Mouse (Mus musculus) adrenal gland, adult (tissue): Measurements from ENCODE around the gene Capn10.
A peak's percentile ranks its signal among the peaks of the same experiment; 100 is the strongest.

Experiments
- DNase-seq, 2 experiments: peaks; one replicate each; pipeline ENCODE4 v3.0.0; 2022 to 2023; ENCODE audit warnings: low spot score in 1 of 2; ENCODE audit not compliant: inconsistent age in 2 of 2

The Capn10 gene

GRCm38 (mm10) chr1:92934182-92934827, at the start of gene Capn10:
TSS of gene Capn10 (plus strand) at chr1:92934376.
- peak; percentile 95 to 99 for DNase-seq

DNA sequence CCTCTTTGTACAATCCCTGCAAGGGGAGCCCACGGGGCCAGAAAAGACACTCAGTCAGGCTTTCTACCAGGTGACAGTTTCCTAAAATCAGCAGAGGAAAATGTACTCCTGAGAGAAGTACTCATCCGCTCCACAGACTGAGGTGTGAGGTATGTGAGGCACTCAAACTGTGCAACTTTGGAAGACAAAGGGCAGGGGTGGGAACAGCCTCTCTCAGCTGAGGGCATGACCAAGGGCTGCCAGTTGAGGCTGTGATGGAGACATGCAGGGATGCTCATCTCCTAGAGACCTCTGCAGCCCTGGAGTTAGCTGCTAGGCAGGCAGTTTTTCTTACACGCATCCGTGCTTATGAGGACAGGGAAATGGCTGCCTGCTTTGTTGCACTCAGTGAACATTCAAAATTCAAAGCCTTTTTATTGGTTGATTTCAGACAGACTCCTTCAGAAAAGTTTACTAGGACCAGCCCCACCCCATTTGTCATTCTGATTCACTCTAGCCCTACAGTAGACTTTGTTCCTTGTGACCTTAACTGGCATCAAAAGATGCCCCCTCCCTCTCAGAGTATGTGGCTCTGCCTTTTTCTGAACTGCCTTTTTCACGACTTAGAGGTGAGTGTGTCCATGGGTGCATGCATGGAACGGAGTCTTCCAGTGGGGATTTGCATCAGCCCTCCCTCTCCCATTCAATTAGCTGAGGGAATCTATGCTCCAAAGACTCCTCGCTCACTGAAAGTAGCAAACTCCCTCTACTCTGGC, 45.1 kb upstream of the Capn10 start:
- no peak for DNase-seq

GRCm38 (mm10) chr1:92892791-92893190, 41.4 kb upstream of the Capn10 start:
- no peak for DNase-seq

GRCm38 (mm10) chr1:92893896-92894295, 40.3 kb upstream of the Capn10 start:
- DNase-seq, result peak in 1 of 2 experiments; percentile 42

- DNase-seq, result peak; percentile 79 to 92
These were observed 39.1 kb upstream of the Capn10 start for GRCm38 (mm10) chr1:92895089-92895488.

DNA sequence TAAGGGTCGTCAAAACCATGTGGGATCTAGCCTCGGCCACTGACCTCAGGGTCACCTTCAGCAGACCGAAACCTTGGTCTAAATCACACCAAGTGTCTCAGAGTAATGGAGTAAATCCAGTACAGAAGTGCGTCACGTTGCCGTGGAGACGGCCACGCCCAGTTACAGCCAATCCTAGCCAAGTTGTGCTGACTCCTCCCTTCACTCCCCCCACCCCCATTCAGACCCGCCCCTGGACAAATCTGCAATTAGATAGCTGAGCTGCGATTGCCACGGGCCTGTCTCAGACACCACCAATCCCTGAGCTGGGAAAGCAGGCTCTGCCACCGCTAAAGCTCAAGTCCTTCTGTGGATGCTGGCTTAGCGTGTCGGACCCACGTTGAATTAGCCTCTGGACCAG, 31.4 kb upstream of the Capn10 start, which contains the start of gene Ankmy1:
Gene Ankmy1 (minus strand): TSS at position 121 of the 400 bp plus-strand sequence.
- DNase-seq, result peak; percentile 73 to 85

DNA sequence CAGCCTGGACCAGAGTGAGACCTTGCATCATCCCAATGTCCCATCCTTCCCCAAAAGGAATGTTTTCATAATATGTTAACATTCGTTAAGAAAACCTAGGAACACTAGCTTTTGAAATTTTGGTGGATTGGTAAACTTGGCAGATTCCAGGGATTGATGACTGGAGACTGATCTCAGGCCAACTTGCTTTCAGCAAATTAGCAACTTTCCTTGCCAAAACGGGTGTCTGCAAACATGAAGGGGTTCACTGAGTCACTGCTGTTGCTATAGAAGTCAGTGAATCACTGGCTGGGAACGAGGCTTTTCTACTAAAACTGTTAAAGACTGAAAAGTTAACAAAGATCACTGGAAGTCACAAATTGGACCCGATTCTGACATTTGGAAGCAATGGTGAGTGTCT, 30.5 kb upstream of the Capn10 start:
- DNase-seq, result peak; percentile 28 to 82

GRCm38 (mm10) chr1:92905703-92906310, 28.4 kb upstream of the Capn10 start:
- DNase-seq, result peak; percentile 38 to 48

- peak; percentile 96 to 97 for DNase-seq
These were observed 27.2 kb upstream of the Capn10 start, which contains the start of gene Dusp28 for GRCm38 (mm10) chr1:92906779-92907631. TSS of gene Dusp28 (plus strand) at chr1:92906981.

DNA sequence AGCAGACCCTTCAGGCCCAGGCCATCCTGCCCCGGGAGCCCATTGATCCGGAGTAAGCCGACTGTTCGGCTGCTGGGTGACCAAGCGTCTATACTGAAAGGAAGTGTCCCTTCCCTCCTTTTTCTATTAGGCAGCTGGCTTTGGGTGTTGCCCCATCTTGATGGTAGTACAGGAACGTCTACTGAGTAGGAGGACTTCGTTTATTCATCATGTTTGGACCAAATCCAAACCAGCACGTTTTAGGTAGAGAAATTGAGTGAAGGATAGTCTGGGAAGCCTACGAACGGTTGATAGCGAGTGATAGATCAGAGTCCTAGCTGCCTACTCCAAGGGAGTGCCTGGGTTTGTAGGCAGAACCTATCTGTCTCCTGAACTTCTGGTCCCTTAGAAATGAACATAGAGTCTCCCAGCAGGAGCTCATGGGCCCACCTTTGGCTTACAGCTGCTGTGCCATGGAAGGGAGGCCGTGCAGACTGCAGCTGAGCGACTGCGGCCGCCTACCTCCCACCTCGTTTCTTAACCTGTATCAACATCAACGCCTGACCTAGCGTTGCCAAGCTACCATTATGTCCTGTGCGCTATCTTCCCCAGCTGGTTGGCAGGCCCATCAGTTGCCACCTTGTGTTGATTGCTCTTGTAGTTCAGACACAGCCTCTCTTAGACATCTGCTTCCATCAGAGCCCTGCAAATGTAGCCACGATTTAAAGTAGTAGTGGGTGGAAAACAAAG, 26.4 kb upstream of the Capn10 start:
- DNase-seq, result peak; percentile 19 to 43

GRCm38 (mm10) chr1:92908664-92909063, 25.5 kb upstream of the Capn10 start:
- peak in 1 of 2 experiments; percentile 38 for DNase-seq

- peak in 1 of 2 experiments; percentile 58 for DNase-seq
These were observed 25.1 kb upstream of the Capn10 start for GRCm38 (mm10) chr1:92909068-92909467.

- peak; percentile 85 to 92 for DNase-seq
These were observed 23.8 kb upstream of the Capn10 start, which contains the start of gene Rnpepl1 for GRCm38 (mm10) chr1:92910239-92910885. TSS of gene Rnpepl1 (plus strand) at chr1:92910783.

GRCm38 (mm10) chr1:92910925-92911720, 23.1 kb upstream of the Capn10 start:
- DNase-seq, result peak; percentile 76 to 90

GRCm38 (mm10) chr1:92911721-92912138, 22.4 kb upstream of the Capn10 start:
- DNase-seq, result peak; percentile 27 to 62

DNA sequence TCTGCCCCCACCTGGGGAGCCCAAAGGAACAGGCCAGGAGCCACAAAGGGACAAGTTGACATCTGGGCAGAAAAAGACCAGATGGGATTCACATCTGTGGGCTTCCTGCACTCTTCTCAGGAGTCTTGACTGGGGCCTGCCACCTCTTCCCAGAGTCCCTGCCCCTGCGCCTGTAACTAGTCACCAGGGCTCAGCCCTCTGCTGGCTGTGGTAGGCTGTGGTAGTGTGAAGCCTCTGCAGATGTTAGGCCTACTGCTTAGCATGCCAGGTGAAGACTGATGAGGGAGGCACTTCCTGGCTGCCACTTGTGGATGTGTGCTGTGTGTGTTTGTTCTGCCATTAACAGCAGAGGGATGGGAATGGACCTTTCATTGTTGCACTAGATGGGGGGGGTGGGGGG, 21.9 kb upstream of the Capn10 start:
- DNase-seq, result peak in 1 of 2 experiments; percentile 12

DNA sequence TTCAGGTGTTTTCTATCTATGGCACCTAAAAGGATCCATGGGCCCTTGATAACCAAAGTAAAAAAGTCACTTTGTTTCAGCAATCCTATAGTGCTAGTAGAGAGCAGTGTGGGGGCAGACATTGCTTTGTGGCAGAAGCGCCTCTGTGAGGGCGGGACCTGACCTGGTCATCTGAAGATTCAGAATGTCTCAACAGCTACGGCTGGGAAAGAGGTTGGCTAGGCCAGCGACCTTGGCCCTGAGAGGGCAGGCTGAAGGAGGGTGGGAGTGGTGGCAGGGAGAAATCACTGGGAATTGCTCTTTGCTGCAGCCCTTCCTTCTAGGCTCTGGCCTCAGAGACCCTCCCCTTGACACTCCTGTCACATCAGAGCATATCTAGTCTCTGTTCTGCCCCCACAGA, 19.9 kb upstream of the Capn10 start:
- peak; percentile 17 to 57 for DNase-seq

DNA sequence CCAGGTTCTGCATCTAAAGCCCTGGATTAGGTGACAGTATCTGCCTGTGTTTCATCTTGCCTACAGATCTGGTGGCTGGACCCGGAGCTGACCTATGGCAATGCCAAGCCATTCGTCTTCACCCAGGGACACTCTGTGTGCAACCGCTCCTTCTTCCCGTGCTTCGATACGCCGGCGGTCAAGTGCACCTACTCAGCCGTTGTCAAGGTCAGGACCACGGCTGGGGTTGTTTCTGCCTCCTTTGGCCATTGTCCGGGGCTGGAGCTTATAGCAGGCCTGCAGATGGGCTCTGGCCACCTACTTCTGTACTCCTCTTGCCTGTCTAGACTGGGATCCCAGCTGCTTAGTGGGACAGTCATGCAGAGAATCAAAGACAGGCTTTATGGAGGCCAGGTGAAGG, 19.2 kb upstream of the Capn10 start:
- peak; percentile 31 to 59 for DNase-seq

DNA sequence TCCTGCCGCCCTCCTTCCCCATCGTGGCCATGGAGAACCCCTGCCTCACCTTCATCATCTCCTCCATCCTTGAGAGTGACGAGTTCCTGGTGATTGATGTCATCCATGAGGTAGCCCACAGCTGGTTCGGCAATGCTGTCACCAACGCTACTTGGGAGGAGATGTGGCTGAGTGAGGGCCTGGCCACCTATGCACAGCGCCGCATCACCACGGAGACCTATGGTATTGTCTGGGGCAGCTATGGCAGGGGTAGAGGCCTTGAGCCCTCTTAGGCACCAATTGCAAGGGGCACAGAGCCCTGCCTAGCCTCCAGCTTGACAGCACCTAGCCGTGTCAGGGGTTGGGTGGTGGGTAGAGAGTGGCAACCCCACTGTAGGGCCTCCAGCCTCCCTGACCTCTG, 17.5 kb upstream of the Capn10 start:
- no peak for DNase-seq
